Mouse (Mus musculus) cerebellum, adult 2 months (tissue): ENCODE results near the gene Ccr5.

Experiments used
- CTCF ChIP-seq: fragments of 200-500 bp; IDR thresholded peaks from 2 replicates; pipeline ENCODE4 v1.5.1; 2011; ENCODE audit warnings: low read depth, mild to moderate bottlenecking, control low read depth, low read length, moderate library complexity, borderline replicate concordance; ENCODE audit not compliant: insufficient read depth
- POLR2A ChIP-seq: fragments of 200-500 bp; IDR thresholded peaks from 2 replicates; pipeline ENCODE4 v1.6.1; 2011; ENCODE audit warnings: low read length, control low read depth, borderline replicate concordance; ENCODE audit not compliant: insufficient read depth

DNA sequence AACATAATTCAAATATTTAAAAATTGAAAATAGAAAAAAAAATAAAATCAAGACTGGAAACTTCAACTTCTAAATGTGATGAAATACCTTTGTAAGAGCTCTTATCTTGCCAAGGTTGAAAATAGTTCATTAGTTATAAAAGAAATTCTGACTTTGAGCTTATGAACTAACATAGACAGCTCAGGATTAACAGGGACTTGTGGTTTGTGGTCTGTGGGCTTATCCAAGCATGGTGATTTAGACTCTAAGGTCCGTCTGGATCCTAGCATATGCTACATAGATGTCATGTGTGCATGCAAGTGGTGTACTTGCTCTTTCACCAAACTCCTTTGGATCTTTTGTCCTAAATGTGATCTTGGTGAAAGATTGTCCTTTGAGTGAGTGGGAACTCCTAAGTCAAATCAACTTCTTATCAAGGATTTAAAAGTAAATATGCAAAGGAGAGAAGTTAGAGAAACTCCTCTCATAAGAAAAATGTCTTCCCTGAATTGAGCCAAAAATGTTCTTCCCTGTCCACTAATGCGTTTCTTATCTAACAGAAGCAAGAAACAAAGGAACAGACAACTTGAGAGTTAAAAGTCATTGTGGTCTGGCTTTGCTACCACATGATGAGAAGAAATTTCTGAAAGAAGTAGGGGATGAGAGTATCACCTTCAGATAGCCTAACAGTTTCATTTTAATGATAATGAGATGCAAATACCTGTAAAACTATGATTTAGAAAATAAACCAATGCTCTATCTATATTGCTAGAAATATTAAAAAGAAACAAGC lies 12.8 kb upstream of the Ccr5 start:
- TF ChIP-seq CTCF (no peak), POLR2A (no peak)
